Mouse (Mus musculus) stomach, embryonic 15.5 days (tissue): ENCODE measurements around the gene Fbn1. TPM values are rescaled to one million over a fixed set of nuclear protein-coding genes. Genes with fewer than 3 reads are reported as not detected.
A peak's percentile ranks its signal among the peaks of the same experiment; 100 is the strongest.

Source experiments
- ATAC-seq: fragments of 200-750 bp; cut with Nextera tagmentation; 2 replicates; pipeline ENCODE4 v1.8.0; 2017; ENCODE audit warnings: low read depth, moderate number of reproducible peaks, moderate TSS enrichment; ENCODE audit not compliant: insufficient read depth, low FRiP score
- H3K27ac ChIP-seq: fragments of 300-500 bp; sonication (generic); 2 replicates; pipeline ENCODE4 v1.5.1; 2015; ENCODE audit warnings: mild to moderate bottlenecking, inconsistent platforms
- H3K27me3 ChIP-seq: fragments of 300-500 bp; sonication (generic); replicated peaks from 2 replicates; pipeline ENCODE4 v1.6.1; 2015; ENCODE audit warnings: inconsistent platforms
- H3K36me3 ChIP-seq: fragments of 300-500 bp; sonication (generic); 2 replicates; pipeline ENCODE4 v1.6.1; 2015; ENCODE audit warnings: inconsistent platforms
- H3K4me1 ChIP-seq: fragments of 300-500 bp; sonication (generic); 2 replicates; pipeline ENCODE4 v1.6.1; 2015; ENCODE audit warnings: inconsistent platforms
- H3K4me2 ChIP-seq: fragments of 300-500 bp; sonication (generic); 2 replicates; pipeline ENCODE4 v1.6.1; 2015; ENCODE audit warnings: mild to moderate bottlenecking, inconsistent platforms
- H3K4me3 ChIP-seq: fragments of 300-500 bp; sonication (generic); replicated peaks from 2 replicates; pipeline ENCODE4 v1.5.1; 2015; ENCODE audit warnings: inconsistent platforms
- H3K9ac ChIP-seq: fragments of 300-500 bp; sonication (generic); 2 replicates; pipeline ENCODE4 v1.6.1; 2015; ENCODE audit warnings: inconsistent platforms
- H3K9me3 ChIP-seq: fragments of 300-500 bp; sonication (generic); 2 replicates; pipeline ENCODE4 v1.6.1; 2016; ENCODE audit warnings: inconsistent platforms
- WGBS: fragments of 180-500 bp; shearing (Covaris S2); methylation state at CpG from one replicate; pipeline ENCODE4 v1.1.7; 2015; 5-methylcytosine and 5-hydroxymethylcytosine counted together
- polyA plus RNA-seq: library from polyadenylated mRNA; unstranded; fragments of >200 nt; fragmentation: Nextera tagmentation; extraction: Ambion mirVana; gene quantifications from 2 replicates; pipeline ENCODE4 v1.2.1, GENCODE M21; 2015

Fbn1 gene
- polyA plus RNA-seq, 1 experiment from 2014 or later, result 25.9 TPM

GRCm38 (mm10) chr2:125449361-125449760 is 58.4 kb downstream of the Fbn1 start:
- H3K9ac ChIP-seq, result no peak overlapping the region
- H3K27me3 ChIP-seq, result no peaks in the 10 kb centered on the region
- H3K4me3 ChIP-seq, result no peak overlapping the region
- no peak overlapping the region for H3K27ac ChIP-seq
- H3K36me3 ChIP-seq, result no peaks in the 10 kb centered on the region
- no peak overlapping the region for H3K4me2 ChIP-seq
- H3K9me3 ChIP-seq, result no peaks in the 10 kb centered on the region
- ATAC-seq, result no peak
- H3K4me1 ChIP-seq, result no peaks in the 10 kb centered on the region
- 65% methylated on average over 8 of the region's 8 CpGs for WGBS

- no peaks in the 10 kb centered on the region for H3K9me3 ChIP-seq
- no peak overlapping the region for H3K27ac ChIP-seq
- no peak overlapping the region for H3K9ac ChIP-seq
- 68% methylated on average over 6 of the region's 6 CpGs for WGBS
- H3K27me3 ChIP-seq, result no peaks in the 10 kb centered on the region
- no peaks in the 10 kb centered on the region for H3K36me3 ChIP-seq
- no peaks in the 10 kb centered on the region for H3K4me1 ChIP-seq
- no peak overlapping the region for H3K4me3 ChIP-seq
- ATAC-seq, result no peak
- no peak overlapping the region for H3K4me2 ChIP-seq
Observed at GRCm38 (mm10) chr2:125448881-125449280, 58.9 kb downstream of the Fbn1 start.

GRCm38 (mm10) chr2:125447274-125447898 is 60.4 kb downstream of the Fbn1 start:
- no peaks in the 10 kb centered on the region for H3K9me3 ChIP-seq
- no peak overlapping the region for H3K4me2 ChIP-seq
- 74% methylated on average over 9 of the region's 9 CpGs for WGBS
- no peak overlapping the region for H3K9ac ChIP-seq
- no peaks in the 10 kb centered on the region for H3K4me1 ChIP-seq
- H3K4me3 ChIP-seq, result no peak overlapping the region
- H3K27ac ChIP-seq, result no peak overlapping the region
- no peaks in the 10 kb centered on the region for H3K36me3 ChIP-seq
- H3K27me3 ChIP-seq, result no peaks in the 10 kb centered on the region
- no peak for ATAC-seq

- no peaks in the 10 kb centered on the region for H3K36me3 ChIP-seq
- H3K27me3 ChIP-seq, result no peaks in the 10 kb centered on the region
- no peak overlapping the region for H3K9ac ChIP-seq
- 63% methylated on average over 8 of the region's 8 CpGs for WGBS
- H3K4me1 ChIP-seq, result no peaks in the 10 kb centered on the region
- no peak overlapping the region for H3K4me2 ChIP-seq
- H3K9me3 ChIP-seq, result no peaks in the 10 kb centered on the region
- H3K27ac ChIP-seq, result no peak overlapping the region
- no peak overlapping the region for H3K4me3 ChIP-seq
- ATAC-seq, result no peak
Observed at GRCm38 (mm10) chr2:125438381-125438780, 69.4 kb downstream of the Fbn1 start.

- H3K4me3 ChIP-seq, result no peak overlapping the region
- H3K4me2 ChIP-seq, result no peak overlapping the region
- WGBS, result 63% methylated on average over 7 of the region's 7 CpGs
- 0 out of 2 replicates have a peak, but pooled peaks cover 3% of the 10 kb centered on the region for H3K4me1 ChIP-seq
- H3K27me3 ChIP-seq, result no peaks in the 10 kb centered on the region
- H3K9ac ChIP-seq, result no peak overlapping the region
- no peak for ATAC-seq
- H3K36me3 ChIP-seq, result no peaks in the 10 kb centered on the region
- no peak overlapping the region for H3K27ac ChIP-seq
- H3K9me3 ChIP-seq, result no peaks in the 10 kb centered on the region
Observed at GRCm38 (mm10) chr2:125436240-125436639, 71.6 kb downstream of the Fbn1 start.

- Histone ChIP-seq H3K4me1 (0 out of 2 replicates have a peak, but pooled peaks cover 3% of the 10 kb centered on the region), H3K9me3 (no peaks in the 10 kb centered on the region), H3K36me3 (no peaks in the 10 kb centered on the region), H3K27me3 (no peaks in the 10 kb centered on the region), H3K27ac (no peak overlapping the region), H3K4me3 (no peak overlapping the region), H3K4me2 (no peak overlapping the region), H3K9ac (no peak overlapping the region)
- ATAC-seq, result no peak
- 90% methylated on average over 6 of the region's 6 CpGs for WGBS
Observed at GRCm38 (mm10) chr2:125433524-125433923, 74.3 kb downstream of the Fbn1 start.

GRCm38 (mm10) chr2:125431491-125431890 is 76.3 kb downstream of the Fbn1 start:
- no peaks in the 10 kb centered on the region for H3K27me3 ChIP-seq
- H3K9me3 ChIP-seq, result no peaks in the 10 kb centered on the region
- H3K9ac ChIP-seq, result no peak overlapping the region
- WGBS, result 61% methylated on average over 6 of the region's 6 CpGs
- ATAC-seq, result no peak
- no peak overlapping the region for H3K4me2 ChIP-seq
- H3K27ac ChIP-seq, result no peak overlapping the region
- no peak overlapping the region for H3K4me3 ChIP-seq
- no peaks in the 10 kb centered on the region for H3K36me3 ChIP-seq
- H3K4me1 ChIP-seq, result 0 out of 2 replicates have a peak, but pooled peaks cover 3% of the 10 kb centered on the region

GRCm38 (mm10) chr2:125428811-125429438 is 78.9 kb downstream of the Fbn1 start:
- H3K9me3 ChIP-seq, result no peaks in the 10 kb centered on the region
- WGBS, result 67% methylated on average over 10 of the region's 10 CpGs
- H3K4me1 ChIP-seq, result 0 out of 2 replicates have a peak, but pooled peaks cover 3% of the 10 kb centered on the region
- no peak overlapping the region for H3K4me3 ChIP-seq
- no peak overlapping the region for H3K4me2 ChIP-seq
- H3K27ac ChIP-seq, result no peak overlapping the region
- H3K36me3 ChIP-seq, result no peaks in the 10 kb centered on the region
- H3K27me3 ChIP-seq, result no peaks in the 10 kb centered on the region
- no peak overlapping the region for H3K9ac ChIP-seq
- no peak for ATAC-seq

GRCm38 (mm10) chr2:125420604-125421003 is 87.2 kb downstream of the Fbn1 start:
- Histone ChIP-seq H3K9me3 (no peaks in the 10 kb centered on the region), H3K36me3 (no peaks in the 10 kb centered on the region), H3K4me3 (no peak overlapping the region), H3K27ac (no peak overlapping the region; the same call in 1 of the 2 replicates), H3K9ac (no peak overlapping the region), H3K4me2 (no peak overlapping the region), H3K4me1 (no peaks in the 10 kb centered on the region), H3K27me3 (no peaks in the 10 kb centered on the region)
- WGBS, result 47% methylated on average over 9 of the region's 9 CpGs
- ATAC-seq, result peak; percentile 53

- no peak for ATAC-seq
- 82% methylated on average over 4 of the region's 4 CpGs for WGBS
- Histone ChIP-seq H3K36me3 (no peaks in the 10 kb centered on the region), H3K9me3 (no peaks in the 10 kb centered on the region), H3K9ac (no peak overlapping the region), H3K4me3 (no peak overlapping the region), H3K4me2 (no peak overlapping the region), H3K27ac (peak overlapping the region; percentile 35; the same call in 1 of the 2 replicates), H3K27me3 (no peaks in the 10 kb centered on the region), H3K4me1 (no peaks in the 10 kb centered on the region)
Observed at GRCm38 (mm10) chr2:125419681-125420080, 88.1 kb downstream of the Fbn1 start.

GRCm38 (mm10) chr2:125418546-125418945 is 89.2 kb downstream of the Fbn1 start:
- H3K4me3 ChIP-seq, result no peak overlapping the region
- H3K9me3 ChIP-seq, result no peaks in the 10 kb centered on the region
- no peak overlapping the region for H3K4me2 ChIP-seq
- WGBS, result 83% methylated on average over 4 of the region's 4 CpGs
- H3K9ac ChIP-seq, result no peak overlapping the region
- no peaks in the 10 kb centered on the region for H3K36me3 ChIP-seq
- H3K27ac ChIP-seq, result no peak overlapping the region
- ATAC-seq, result no peak
- H3K4me1 ChIP-seq, result no peaks in the 10 kb centered on the region
- H3K27me3 ChIP-seq, result no peaks in the 10 kb centered on the region

- 0 out of 2 replicates have a peak, but pooled peaks cover 2% of the 10 kb centered on the region for H3K36me3 ChIP-seq
- H3K4me3 ChIP-seq, result no peak overlapping the region
- H3K27ac ChIP-seq, result no peak overlapping the region
- H3K9ac ChIP-seq, result no peak overlapping the region
- no peaks in the 10 kb centered on the region for H3K27me3 ChIP-seq
- WGBS, result 67% methylated on average over 10 of the region's 10 CpGs
- no peak overlapping the region for H3K4me2 ChIP-seq
- ATAC-seq, result no peak
- H3K9me3 ChIP-seq, result no peaks in the 10 kb centered on the region
- no peaks in the 10 kb centered on the region for H3K4me1 ChIP-seq
Observed at GRCm38 (mm10) chr2:125416541-125417245, 91.1 kb downstream of the Fbn1 start.
